Mouse (Mus musculus): Measurements from ENCODE around the gene Actc1.

Gene Actc1

DNA sequence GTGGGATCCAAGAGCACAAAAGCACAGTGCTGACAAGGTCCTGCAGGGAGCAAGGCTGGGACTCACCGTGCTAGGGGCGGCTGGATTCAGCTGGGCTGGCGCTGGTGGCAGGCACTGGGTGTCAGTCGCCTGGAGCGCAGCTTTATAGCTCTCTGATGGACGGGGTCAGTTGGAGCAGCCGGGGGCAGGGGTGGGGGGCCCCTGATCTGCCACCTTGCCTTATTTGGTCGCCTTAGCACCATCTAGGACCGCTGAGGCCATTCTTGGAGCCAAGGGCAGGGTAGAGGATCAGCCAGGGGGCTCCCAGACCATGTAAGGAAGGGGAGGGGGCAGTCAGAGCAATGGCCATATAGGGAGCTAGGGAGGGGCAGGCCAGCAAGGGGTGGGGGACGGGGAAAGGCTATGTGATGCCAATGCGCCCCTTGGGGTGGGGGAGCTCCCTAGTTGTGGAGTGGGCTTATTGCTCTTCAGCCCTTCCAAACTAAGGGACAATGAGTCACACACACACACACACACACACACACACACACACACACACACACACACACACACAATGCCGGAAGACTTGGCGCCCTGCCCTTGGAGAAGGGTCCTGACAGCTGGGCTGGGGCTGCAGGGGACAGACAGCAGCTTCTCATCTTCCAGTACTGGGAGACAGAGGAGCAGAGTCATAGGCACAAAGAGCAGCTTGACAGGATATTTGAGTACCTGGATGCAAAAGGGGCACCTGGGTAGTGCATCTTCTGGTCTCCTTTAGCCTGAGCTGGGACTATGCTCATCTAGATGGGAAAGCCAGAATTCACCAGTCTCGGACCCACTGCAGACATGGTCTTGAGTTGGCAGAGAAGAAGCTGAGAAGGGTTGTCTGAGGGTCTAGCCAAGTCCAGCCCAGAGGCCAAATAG lies at the start of gene Actc1:
TSS of gene Actc1 (minus strand) at position 853 of the 903 bp plus-strand sequence.
- ATAC-seq (ENCODE audit: insufficient number of reproducible peaks, low FRiP score, low TSS enrichment), result no peak

DNA sequence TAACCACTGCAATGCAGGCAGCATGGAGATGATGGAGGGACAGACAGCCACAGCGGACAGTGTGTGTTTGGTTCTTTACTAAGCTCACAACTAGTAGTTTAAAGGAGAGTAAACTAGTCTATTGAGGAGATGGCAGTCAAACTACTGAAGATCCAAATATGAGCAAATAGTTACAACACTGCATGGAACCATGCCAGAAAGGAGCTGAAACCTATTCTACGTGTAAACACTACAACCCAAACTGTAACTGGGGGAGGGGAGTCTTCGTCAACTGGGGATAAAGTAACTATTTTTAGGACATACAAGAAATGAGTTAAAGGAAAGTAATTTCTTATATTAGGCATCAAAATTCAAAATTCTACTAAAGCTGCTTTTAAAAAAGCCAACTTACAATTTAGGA lies 49.1 kb upstream of the Actc1 start:
- ATAC-seq (ENCODE audit: insufficient number of reproducible peaks, low FRiP score, low TSS enrichment), result no peak

DNA sequence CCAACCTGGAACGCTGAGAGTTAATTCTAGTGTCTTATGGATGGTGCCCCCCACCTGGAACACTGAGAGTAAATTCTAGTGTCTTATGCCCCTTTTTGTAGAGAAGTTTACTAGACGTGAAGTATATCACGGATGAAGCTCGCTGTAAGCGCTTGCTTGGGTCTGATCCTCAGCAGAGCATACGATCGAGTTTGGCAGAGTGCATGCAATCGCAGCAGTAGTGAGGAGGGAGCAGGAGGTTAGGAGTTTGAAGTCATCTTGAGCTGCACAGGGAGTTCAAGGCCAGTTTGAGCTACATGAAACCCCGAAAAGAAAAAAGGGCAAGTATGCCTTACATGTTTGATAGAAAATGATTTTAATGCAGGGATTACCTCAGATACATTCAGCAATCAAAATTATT lies 47.5 kb upstream of the Actc1 start:
- ATAC-seq (ENCODE audit: insufficient number of reproducible peaks, low FRiP score, low TSS enrichment), result no peak

GRCm38 (mm10) chr2:114099816-114100215 lies 46.5 kb upstream of the Actc1 start:
- no peak for ATAC-seq (ENCODE audit: insufficient number of reproducible peaks, low FRiP score, low TSS enrichment)

GRCm38 (mm10) chr2:114099109-114099508 lies 45.8 kb upstream of the Actc1 start:
- no peak for ATAC-seq (ENCODE audit: insufficient number of reproducible peaks, low FRiP score, low TSS enrichment)

- ATAC-seq (ENCODE audit: insufficient number of reproducible peaks, low FRiP score, low TSS enrichment), result no peak
Observed at GRCm38 (mm10) chr2:114097627-114098026, 44.3 kb upstream of the Actc1 start.

DNA sequence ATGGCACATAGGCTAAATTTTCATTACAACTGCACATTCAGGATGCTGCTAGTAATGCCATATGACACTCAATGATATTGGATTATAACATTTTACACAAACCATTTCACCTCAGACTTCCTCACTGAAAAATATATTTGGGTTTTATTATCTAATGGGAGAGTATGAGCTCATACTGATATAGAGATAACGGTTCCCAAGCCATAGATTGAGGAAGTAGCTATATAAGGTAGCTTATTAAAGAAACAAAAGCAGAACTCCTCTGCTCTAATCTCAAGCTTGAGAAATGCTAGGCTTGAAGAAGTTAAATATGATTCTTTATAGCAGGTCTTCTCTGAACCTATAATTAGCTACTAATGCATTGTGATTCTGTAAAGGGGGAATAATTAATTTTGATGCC lies 43.2 kb upstream of the Actc1 start:
- no peak for ATAC-seq (ENCODE audit: insufficient number of reproducible peaks, low FRiP score, low TSS enrichment)

GRCm38 (mm10) chr2:114095348-114095747 lies 42.0 kb upstream of the Actc1 start:
- ATAC-seq (ENCODE audit: insufficient number of reproducible peaks, low FRiP score, low TSS enrichment), result no peak

DNA sequence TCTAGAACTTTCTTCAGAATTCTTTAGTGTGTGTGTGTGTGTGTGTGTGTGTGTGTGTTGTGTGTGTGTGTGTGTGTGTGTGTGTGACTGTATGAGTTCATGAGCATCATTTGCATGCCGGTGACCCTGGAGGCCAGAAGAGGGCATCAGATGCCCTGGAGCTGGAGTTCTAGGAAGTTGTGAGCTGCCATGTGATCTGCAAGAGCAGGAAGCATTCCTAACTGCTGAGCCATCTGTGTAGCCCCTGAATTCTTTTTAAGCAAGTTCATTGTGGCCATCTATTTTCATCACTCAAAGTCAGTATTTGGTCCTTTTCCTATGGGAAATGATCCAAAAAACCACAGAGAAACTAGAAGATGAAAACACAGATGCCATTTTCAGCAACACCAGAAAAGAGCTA lies 41.3 kb upstream of the Actc1 start:
- no peak for ATAC-seq (ENCODE audit: insufficient number of reproducible peaks, low FRiP score, low TSS enrichment)

- no peak for ATAC-seq (ENCODE audit: insufficient number of reproducible peaks, low FRiP score, low TSS enrichment)
Observed at GRCm38 (mm10) chr2:114093577-114093976, 40.2 kb upstream of the Actc1 start.

DNA sequence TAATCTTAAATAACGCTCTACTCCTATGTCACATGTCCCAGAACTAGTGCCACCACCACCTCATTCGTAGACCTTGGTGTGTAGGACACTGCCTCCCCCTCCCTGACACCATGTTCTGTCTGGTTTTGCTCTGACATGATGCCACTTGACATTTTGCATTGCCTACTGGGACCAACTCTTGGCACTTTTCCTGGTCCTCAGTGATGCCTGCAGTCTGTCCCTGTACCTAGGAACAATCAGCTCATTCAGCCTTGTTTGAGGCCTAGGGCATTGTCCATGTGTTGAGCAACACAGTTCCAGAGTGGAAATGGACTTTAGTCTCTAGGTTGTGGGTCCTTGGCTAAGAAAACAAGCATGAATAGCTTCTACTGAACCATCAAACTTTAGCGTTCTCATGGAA lies 36.5 kb upstream of the Actc1 start:
- no peak for ATAC-seq (ENCODE audit: insufficient number of reproducible peaks, low FRiP score, low TSS enrichment)

DNA sequence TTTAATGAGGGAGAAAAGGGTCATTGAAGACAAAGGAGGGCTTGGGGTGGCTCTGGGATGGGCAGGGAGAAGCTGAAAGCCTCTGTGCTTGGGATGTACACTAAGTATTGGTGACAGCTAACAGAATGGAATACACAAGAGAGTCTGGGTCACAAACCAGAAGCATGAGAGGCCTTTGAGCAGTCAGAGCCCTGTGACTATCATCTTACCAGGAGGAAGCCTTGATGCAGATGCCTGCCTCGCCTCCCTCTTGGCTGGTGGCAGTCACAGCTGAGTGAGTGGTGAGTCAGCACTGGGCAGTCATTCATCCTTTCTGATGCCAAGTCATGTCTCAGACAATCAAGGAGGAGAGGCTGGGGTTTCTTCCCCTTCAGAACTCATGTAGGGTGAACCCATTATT lies 33.9 kb upstream of the Actc1 start:
- no peak for ATAC-seq (ENCODE audit: insufficient number of reproducible peaks, low FRiP score, low TSS enrichment)

- no peak for ATAC-seq (ENCODE audit: insufficient number of reproducible peaks, low FRiP score, low TSS enrichment)
Observed at GRCm38 (mm10) chr2:114071876-114072275, 18.5 kb upstream of the Actc1 start.

DNA sequence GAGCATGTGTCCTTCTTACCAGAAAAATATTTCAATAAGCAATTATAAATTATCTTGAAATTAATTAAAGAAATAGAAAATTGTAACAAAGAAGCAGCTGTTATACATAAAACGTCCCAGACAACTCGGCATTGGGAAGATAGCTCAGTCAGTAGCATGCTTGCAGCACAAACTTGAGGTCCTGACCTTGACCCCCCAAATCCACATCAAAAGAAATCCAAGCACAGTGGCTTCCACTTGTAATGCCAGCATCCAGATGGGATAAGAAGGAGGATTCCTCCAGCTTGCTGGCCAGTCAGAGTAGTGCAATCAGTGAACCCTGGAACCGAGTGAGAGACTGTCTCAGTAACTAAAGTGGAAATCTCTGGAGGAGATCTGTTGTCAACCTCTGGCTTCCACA lies 12.9 kb upstream of the Actc1 start:
- ATAC-seq (ENCODE audit: insufficient number of reproducible peaks, low FRiP score, low TSS enrichment), result no peak

- ATAC-seq (ENCODE audit: insufficient number of reproducible peaks, low FRiP score, low TSS enrichment), result no peak
Observed at GRCm38 (mm10) chr2:114064004-114064403, 10.7 kb upstream of the Actc1 start.

DNA sequence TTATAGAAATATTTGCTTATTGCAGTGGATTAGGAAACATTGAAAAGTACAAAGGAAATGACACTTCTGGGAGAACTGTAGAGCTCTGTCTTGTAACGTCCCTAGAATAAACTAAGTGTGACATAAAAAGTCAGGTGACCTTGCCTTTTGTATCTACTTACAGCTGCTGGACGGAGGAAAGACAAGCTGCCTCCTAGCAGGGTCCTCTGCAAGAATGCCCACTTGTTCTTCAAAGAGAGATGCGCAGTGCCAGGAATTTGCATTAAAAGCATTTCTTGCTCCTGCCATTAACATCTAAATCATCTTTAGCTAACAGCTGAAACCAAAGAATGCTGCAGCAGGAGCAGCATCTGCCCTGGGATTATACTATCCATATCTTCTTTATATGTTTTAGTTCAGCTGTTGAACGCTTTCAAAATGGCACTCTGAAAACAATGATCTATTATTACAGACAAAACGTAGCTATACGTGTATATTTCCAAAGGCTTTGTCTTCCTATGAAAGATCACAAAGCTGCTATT lies 6.8 kb upstream of the Actc1 start:
- no peak for ATAC-seq (ENCODE audit: insufficient number of reproducible peaks, low FRiP score, low TSS enrichment)

DNA sequence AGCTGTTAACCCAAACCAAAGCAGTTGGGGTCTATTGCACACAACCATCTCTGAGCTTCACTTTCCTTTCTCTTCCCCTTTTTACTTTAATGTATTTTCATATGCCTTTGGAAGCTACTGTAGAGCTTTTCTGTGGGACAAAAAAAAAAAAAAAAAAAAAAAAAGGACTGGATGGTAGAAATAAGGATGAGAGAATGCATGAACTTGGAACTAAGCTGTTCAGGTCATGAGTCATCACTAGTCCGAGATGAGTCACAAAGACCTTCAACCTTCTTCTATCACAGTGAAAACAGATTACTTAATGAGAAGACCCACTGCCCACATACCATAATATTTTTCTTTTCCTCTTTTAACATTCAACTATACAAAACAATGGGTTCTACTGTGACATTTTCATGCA lies 6.3 kb upstream of the Actc1 start:
- no peak for ATAC-seq (ENCODE audit: insufficient number of reproducible peaks, low FRiP score, low TSS enrichment)

- ATAC-seq (ENCODE audit: insufficient number of reproducible peaks, low FRiP score, low TSS enrichment), result no peak
Observed at GRCm38 (mm10) chr2:114058226-114058796, 5.0 kb upstream of the Actc1 start.

DNA sequence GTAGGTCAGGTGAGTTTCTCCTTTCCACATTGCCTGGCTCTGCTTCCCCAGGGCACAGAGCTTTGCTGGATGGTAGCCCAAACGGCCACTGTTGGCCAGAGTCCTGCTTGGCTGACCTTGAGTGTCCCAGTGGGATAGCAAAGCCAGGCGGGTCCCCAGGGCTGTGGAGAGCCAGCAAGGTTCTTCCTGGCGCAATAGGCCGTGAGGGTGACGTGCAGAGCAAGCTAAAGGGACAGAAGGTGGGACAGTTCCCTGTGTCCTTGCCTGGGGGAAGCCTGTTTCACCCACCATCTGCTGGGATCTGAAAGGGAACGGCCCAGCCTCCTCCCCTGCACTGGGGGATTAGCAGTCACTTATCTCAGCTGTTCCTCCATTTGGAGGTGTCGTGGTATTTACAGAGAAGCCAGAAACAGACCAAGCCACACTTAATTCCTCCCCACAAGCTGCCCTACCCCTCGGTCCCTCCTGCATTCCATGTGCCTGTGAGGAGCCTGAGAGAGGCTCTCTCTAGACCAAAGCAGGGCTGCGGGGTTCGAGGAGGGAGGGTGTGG lies 4.0 kb upstream of the Actc1 start:
- ATAC-seq (ENCODE audit: insufficient number of reproducible peaks, low FRiP score, low TSS enrichment), result peak; percentile 89

GRCm38 (mm10) chr2:114054129-114054528 lies 781 bp upstream of the Actc1 start:
- no peak for ATAC-seq (ENCODE audit: insufficient number of reproducible peaks, low FRiP score, low TSS enrichment)

- no peak for ATAC-seq (ENCODE audit: insufficient number of reproducible peaks, low FRiP score, low TSS enrichment)
Observed at GRCm38 (mm10) chr2:114051871-114052241, 1.5 kb downstream of the Actc1 start.

Data from cerebellum, adult (tissue).